Mouse (Mus musculus) lung, adult 2 months (tissue): Measurements from ENCODE around the gene Dhx38. TPM values are rescaled to one million over a fixed set of nuclear protein-coding genes. Genes with fewer than 3 reads are reported as not detected.

Experiments
- DNase-seq: peaks from one replicate; pipeline ENCODE4 v3.0.0; 2022
- H3K4me1 ChIP-seq: fragments of 200-500 bp; 2 replicates; pipeline ENCODE4 v1.6.1; 2011; ENCODE audit warnings: low read length; ENCODE audit not compliant: control insufficient read depth, insufficient read depth
- H3K4me3 ChIP-seq: fragments of 200-500 bp; replicated peaks from 2 replicates; pipeline ENCODE3; 2011; ENCODE audit warnings: low read depth, mild to moderate bottlenecking, control low read depth, low read length; ENCODE audit errors: extremely low read depth
- CTCF ChIP-seq: fragments of 200-500 bp; IDR thresholded peaks from 2 replicates; pipeline ENCODE4 v1.5.1; 2011; ENCODE audit warnings: mild to moderate bottlenecking, low read length, control low read depth; ENCODE audit not compliant: insufficient read depth
- POLR2A ChIP-seq: fragments of 200-500 bp; IDR thresholded peaks from 2 replicates; pipeline ENCODE4 v1.6.1; 2011; ENCODE audit warnings: low read depth, mild to moderate bottlenecking, control low read depth, low read length, borderline replicate concordance; ENCODE audit errors: extremely low read depth
- WGBS: fragments of 180-500 bp; shearing (Covaris S2); methylation state at CpG from one replicate; pipeline ENCODE4 v1.1.7; 2018; 5-methylcytosine and 5-hydroxymethylcytosine counted together
- polyA plus RNA-seq: library from polyadenylated mRNA; depleted of rRNA; stranded (reverse); fragments of >200 nt; gene quantifications from 2 replicates; pipeline ENCODE4 v1.2.3, GENCODE M21; 2012; rRNA removed

Dhx38 gene
- 19.6 and 23.9 TPM in 2 replicates for polyA plus RNA-seq

DNA sequence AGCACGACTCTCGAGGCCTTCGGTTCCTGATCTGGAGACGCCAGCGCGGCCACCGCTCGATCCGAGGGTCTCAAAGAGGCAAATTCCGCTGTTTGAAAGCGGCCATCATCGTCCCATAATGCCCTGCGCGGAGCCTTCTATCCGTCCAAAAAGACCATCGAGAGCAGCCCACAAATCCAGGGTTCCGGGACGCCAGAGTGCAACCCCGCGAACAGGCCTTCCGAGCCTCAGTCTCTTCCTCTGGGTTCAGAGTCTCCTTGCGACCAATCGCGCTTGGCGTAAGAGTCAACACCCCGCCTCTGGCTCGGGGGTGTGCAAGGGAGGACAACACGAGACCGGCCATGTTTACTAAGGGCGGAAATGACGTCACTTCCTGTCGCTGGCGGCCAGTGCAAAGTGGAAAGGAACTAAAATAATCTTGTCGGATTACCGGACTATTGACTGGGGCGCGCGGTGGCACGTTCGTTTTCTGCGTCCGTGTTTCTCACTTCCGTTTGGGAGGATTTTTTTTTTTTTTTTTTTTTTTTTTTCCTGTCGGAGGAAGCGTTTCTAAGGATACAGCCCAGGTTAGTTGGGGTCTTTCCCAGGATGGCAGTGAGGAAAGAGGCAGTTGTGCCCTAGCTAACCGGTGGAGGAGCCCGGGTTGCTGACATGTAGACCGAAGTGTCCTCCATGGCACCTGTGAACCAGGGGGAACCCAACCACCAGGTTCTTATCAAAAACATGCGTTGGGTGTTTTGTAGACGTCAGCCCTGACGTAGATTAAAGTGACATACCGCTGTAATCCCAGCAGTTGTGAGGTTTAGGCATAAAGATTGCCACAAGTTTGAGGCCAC lies at the start of gene Dhx38, which contains the start of gene Txnl4b:
Dhx38 (minus strand) TSS at position 364 of the 836 bp plus-strand sequence.
Txnl4b (plus strand) TSS at position 395 of the 836 bp plus-strand sequence.
- DNase-seq = peak; percentile 99
- TF ChIP-seq POLR2A (peak; percentile 56; the same call in 1 of the 2 replicates), CTCF (no peak)
- Histone ChIP-seq H3K4me3 (peak within 1 kb of the TSS; percentile 91), H3K4me1 (no peaks in the 10 kb centered on the region; the same call in 1 of the 2 replicates)
- WGBS = under 1% methylated on average over 52 of the region's 52 CpGs

DNA sequence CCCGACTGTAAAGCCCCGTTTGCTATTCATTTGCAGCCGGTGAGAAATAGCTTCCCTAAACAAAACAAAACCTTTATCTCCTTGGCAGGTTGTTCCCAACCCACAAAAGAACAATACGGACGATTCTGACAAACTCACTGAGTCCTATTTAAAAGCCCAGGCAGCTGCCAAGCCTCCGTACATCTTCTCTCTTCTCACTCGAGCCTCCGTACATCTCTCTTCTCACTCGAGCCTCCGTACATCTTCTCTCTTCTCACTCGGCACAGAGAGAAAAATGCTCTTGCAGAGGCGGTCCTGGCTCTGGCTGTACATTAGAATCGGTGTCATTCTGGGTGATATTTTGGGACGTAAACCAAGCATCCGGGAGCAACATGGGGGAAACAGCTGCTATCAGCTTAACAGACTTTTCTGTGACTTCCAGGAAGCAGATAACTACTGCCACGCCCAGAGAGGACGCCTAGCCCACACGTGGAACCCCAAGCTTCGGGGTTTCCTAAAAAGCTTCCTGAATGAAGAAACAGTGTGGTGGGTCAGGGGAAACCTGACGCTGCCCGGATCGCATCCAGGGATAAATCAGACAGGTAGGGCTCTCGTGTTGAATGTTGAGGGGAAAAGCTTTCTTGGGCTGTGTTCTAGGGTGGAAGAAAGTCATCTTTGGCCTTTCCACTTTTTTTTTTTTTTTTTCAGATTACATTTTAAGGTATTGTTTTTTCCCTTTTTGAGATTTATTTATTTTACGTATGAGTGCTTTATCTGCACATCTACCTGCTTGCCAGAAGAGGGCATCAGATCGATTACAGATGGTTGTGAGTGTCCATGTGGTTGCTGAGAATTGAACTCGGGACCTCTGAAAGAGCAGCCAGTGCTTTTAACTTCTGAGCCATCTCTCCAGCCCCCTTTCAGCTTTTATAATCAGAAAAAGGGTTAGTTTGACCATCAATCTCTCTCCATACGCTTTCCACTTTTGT lies 48.9 kb upstream of the Dhx38 start, which contains the start of gene Pkd1l3:
Pkd1l3 (plus strand) TSS at position 275 of the 968 bp plus-strand sequence.
- no peaks in the 10 kb centered on the region for H3K4me1 ChIP-seq
- 33% methylated on average over 27 of the region's 27 CpGs for WGBS
- no peak for DNase-seq
- TF ChIP-seq POLR2A = no peak
- no peak for TF ChIP-seq CTCF
- H3K4me3 ChIP-seq = no peak within 1 kb of the TSS

DNA sequence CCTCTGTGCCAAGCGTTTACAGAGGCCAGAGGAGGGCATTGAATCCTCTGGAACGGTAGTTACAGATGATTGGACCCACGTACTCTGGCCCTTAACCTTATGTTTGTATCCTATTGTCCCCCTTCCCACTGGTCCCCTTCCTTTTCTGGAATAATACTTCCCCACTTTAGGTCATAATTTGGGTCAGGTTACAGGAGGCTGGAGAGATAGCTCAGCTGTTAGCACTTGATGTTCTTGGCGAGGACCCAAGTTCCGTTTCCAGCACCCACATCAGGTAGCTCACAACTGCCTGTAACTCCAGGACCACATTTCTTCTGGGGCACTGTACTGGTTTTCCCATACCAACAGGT lies 43.5 kb upstream of the Dhx38 start:
- peaks cover 10% of the 10 kb centered on the region for H3K4me1 ChIP-seq
- DNase-seq = no peak
- H3K4me3 ChIP-seq = peak overlapping the region; percentile 30
- WGBS = 10% methylated on average over 5 of the region's 5 CpGs
- TF ChIP-seq POLR2A (no peak), CTCF (no peak)

DNA sequence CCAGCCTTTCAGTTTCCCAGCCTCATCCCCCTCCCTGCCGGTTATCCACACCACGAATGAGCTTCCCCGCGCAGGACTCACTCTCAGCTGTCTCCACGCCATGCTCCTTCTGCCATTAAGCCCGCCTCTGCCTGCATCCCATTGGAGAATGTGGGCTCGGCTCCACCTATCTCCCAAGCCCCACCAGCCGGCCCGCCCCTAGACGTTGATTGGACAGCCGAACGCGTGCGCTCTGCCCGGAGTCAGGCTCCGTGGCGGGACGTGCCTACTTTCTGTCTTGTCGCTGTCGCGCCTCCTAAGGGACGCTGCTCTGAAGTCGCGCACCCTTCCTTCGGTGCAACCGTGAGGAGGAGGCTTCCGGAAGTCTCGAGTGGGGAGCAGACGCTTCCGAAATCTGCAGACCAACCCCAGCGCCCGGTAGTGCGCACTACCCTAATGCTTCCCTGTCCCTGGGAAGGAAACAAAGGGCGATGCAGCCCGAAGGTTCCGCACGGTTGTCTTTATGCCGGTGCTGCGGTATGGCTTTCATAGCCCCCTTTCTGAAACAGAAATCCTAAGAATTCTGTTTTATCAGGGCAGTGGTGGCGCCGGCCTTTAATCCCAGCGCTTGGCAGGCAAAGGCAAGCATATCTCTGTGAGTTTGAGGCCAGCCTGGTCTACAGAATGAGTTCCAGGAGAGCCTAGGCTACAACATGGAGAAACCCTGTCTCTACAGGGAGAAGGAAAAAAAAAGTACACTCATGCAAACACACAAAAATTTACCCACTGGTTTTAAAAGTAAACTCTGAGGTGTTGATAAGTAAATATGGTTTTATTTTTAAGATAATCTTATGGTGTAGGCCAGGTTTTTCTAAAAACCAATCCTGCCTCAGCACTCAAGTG lies 42.9 kb upstream of the Dhx38 start, which contains the start of gene Dhodh:
Dhodh (minus strand) TSS at position 403 of the 882 bp plus-strand sequence.
- WGBS = under 1% methylated on average over 42 of the region's 42 CpGs
- peak; percentile 96 for DNase-seq
- TF ChIP-seq POLR2A (peak; percentile 93), CTCF (0 out of 2 replicates have a peak, but pooled peaks have one; percentile 7)
- Histone ChIP-seq H3K4me3 (peak within 1 kb of the TSS; percentile 84), H3K4me1 (peaks cover 10% of the 10 kb centered on the region)

DNA sequence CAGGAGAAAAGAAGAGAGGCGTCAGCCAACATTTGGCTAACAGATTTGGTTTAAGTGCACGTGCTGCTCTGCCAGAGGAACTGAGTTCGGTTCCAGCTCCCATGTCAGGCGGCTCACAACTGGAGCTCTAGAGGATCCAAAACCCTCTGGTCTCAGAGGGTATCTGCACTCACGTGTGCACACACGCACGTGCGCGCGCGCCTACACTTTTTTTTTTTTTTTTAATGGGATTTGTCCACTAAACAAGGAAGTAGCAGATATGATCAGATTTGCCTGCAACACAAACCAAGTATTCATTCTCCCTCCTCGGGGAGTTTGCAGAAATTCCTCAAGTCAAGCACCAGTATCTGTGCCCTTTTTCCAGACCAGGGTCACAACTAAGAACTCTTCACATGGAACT lies 42.0 kb upstream of the Dhx38 start:
- Histone ChIP-seq H3K4me3 (peak overlapping the region; percentile 84), H3K4me1 (peaks cover 10% of the 10 kb centered on the region)
- 17% methylated on average over 12 of the region's 12 CpGs for WGBS
- no peak for DNase-seq
- TF ChIP-seq CTCF (no peak), POLR2A (no peak)

DNA sequence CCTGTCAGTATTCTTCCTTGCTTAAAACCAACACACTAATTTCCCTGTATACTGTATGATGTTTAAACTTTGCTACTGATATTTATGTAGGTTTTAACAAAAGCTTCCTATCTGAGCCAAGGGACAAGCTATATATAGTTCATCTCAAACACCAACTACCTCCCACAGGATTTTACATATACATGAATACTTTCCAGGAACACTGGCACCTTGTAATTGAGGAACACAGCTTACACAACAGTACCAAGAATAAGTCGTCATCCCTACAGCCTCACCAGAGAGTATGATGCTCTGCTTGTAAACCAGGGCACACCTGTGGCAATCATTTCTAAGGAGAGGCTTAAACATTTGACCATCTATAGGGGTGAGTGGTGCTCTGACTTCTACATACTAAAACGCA lies 41.1 kb upstream of the Dhx38 start:
- Histone ChIP-seq H3K4me3 (no peak overlapping the region), H3K4me1 (peaks cover 10% of the 10 kb centered on the region)
- no peak for TF ChIP-seq CTCF
- TF ChIP-seq POLR2A = no peak
- WGBS = 77% methylated on average over 2 of the region's 2 CpGs
- DNase-seq = no peak

DNA sequence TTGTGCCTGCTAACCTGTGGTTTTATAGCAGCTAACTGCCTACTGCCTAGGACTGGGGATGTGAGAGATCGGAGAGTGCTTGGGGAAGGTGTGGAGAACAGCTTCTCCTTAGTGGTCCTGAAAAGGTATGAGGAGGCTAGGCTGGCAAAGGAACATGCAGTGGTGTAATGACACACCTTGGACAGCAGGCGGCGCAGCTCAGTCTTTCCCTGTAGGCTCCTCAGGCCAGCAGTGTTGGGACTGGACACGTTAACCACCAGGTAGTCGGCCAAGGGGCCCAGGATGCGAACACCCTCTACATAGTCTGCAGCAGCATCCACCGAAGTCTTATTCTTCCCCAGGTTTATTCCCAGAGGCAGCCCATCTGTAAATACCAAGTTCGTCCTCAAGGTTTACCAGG lies 30.2 kb upstream of the Dhx38 start:
- Histone ChIP-seq H3K4me3 (no peak overlapping the region), H3K4me1 (no peaks in the 10 kb centered on the region)
- DNase-seq = peak; percentile 71
- TF ChIP-seq CTCF (peak; percentile 99), POLR2A (no peak)
- WGBS = 47% methylated on average over 8 of the region's 8 CpGs

DNA sequence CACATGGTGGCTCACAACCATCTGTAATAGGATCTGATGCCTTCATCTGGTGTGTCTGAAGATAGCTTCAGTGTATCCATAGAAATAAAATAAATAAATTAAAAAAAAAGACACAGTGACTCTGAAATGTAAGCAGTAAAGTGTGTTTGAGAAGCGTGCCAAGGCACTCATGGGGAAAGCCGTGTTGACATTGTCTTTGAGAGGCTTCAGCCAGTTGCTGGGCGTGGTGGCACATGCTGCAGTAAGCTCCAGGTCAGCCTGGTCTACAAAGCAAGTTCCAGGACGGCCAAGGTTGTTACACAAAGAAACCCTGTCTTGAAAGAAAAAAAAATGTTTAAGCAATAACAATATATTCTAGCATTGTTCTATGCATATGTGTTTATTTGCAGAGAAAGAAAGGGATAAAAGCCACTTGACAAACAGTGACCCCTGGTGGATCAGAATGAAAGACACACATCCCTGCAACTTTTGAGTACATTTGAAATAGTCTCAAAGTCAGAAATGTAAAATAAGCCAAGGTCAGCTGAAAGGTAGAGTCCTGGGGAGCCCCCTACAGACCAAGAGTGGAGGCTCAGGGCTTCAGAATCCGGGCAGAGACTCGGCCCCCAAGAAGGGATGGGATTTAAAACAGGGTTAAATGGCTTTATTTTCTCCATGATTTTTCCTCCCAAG lies 27.6 kb upstream of the Dhx38 start:
- H3K4me1 ChIP-seq = no peaks in the 10 kb centered on the region
- TF ChIP-seq CTCF = 0 out of 2 replicates have a peak, but pooled peaks have one; percentile 11
- no peak for TF ChIP-seq POLR2A
- WGBS = 48% methylated on average over 6 of the region's 6 CpGs
- H3K4me3 ChIP-seq = no peak overlapping the region
- no peak for DNase-seq
